Mouse (Mus musculus): ENCODE measurements at regions not wholly inside any gene's neighbourhood (a gene's known extent, or its start where the extent isn't known, plus 50 kb on each side); places are given as distances from the start of the nearest gene placed in this dataset.

GRCm38 (mm10) chr4:110132061-110132460 is 154.2 kb downstream of the Dmrta2 start:
- no peak overlapping the region for H3K27ac ChIP-seq (replicated peaks; ENCODE audit: low read depth, low read length)
- 42% methylated on average over 4 of the region's 4 CpGs for WGBS
- H3K9me3 ChIP-seq (ENCODE audit: control insufficient read depth, low read length) = no peaks in the 10 kb centered on the region
- H3K4me1 ChIP-seq (ENCODE audit: control insufficient read depth, insufficient read depth, low read length) = peaks cover 12% of the 10 kb centered on the region
- DNase-seq (ENCODE audit: low spot score) (peak; percentile 72), ATAC-seq (ENCODE audit: insufficient number of reproducible peaks, low FRiP score, low TSS enrichment, low read depth) (no peak)
- no peaks in the 10 kb centered on the region for H3K27me3 ChIP-seq (ENCODE audit: control insufficient read depth, insufficient read depth, low read length)
- H3K4me3 ChIP-seq (ENCODE audit: low read depth, low read length) = no peak overlapping the region
- no peak overlapping the region for H3K4me2 ChIP-seq (ENCODE audit: low read depth, severe bottlenecking)
- no peaks in the 10 kb centered on the region for H3K36me3 ChIP-seq (ENCODE audit: control insufficient read depth, insufficient read depth, low read length)
- no peak overlapping the region for H3K9ac ChIP-seq (ENCODE audit: low read length)

DNA sequence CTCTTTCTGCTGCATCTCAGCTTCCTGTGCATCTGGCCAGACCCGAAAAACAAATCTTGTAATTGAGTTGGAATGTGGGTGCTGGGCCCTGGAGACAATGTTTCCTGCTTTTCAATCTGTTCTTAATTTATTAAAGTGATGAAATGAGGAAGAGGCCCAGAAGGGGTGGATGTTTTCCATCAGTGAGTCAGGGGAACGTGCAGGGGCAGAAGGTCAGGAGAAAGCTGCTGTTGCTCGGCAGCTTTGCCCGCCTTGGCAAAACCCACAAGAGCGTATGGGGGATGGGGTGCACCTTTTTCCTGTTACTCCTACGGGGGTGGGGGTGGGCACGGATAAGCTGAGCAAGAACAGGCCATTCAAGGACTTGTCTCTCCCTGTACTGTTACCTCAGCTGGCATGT is 156.2 kb downstream of the Dmrta2 start:
- Histone ChIP-seq H3K4me2 (ENCODE audit: low read depth, severe bottlenecking) (peak overlapping the region; percentile 15; the same call in 1 of the 2 replicates), H3K9me3 (ENCODE audit: control insufficient read depth, low read length) (no peaks in the 10 kb centered on the region), H3K9ac (ENCODE audit: low read length) (no peak overlapping the region), H3K4me3 (ENCODE audit: low read depth, low read length) (no peak overlapping the region), H3K27me3 (ENCODE audit: control insufficient read depth, insufficient read depth, low read length) (no peaks in the 10 kb centered on the region), H3K36me3 (ENCODE audit: control insufficient read depth, insufficient read depth, low read length) (no peaks in the 10 kb centered on the region), H3K4me1 (ENCODE audit: control insufficient read depth, insufficient read depth, low read length) (peaks cover 12% of the 10 kb centered on the region), H3K27ac (replicated peaks; ENCODE audit: low read depth, low read length) (no peak overlapping the region)
- ATAC-seq (ENCODE audit: insufficient number of reproducible peaks, low FRiP score, low TSS enrichment, low read depth) = peak; percentile 70
- 12% methylated on average over 7 of the region's 7 CpGs for WGBS
- peak; percentile 71 for DNase-seq (ENCODE audit: low spot score)

DNA sequence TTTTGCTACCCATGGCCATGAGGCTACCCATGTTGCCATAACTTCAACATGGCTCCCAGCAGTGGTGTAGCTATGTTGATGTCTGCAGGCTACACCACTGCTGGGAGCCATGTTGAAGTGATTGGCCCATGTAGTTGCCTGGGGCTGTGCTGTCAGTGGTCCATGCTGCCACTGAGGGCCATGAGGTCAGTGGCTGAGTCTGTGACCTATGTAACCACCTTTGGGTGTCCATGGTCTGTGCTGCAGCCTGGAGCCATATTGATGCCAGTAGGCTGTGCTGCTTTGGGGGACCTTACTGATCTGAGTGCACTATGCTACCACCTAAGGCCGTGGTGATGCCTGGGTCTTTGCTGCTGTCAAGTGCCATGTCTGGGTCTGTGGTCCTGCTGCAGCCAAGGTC is 167.4 kb downstream of the Dmrta2 start:
- peak; percentile 60; the same call in 1 of the 2 replicates for ATAC-seq (ENCODE audit: insufficient number of reproducible peaks, low FRiP score, low TSS enrichment, low read depth)
- Histone ChIP-seq H3K4me1 (ENCODE audit: control insufficient read depth, insufficient read depth, low read length) (no peaks in the 10 kb centered on the region), H3K4me3 (ENCODE audit: low read depth, low read length) (no peak overlapping the region), H3K9me3 (ENCODE audit: control insufficient read depth, low read length) (no peaks in the 10 kb centered on the region), H3K36me3 (ENCODE audit: control insufficient read depth, insufficient read depth, low read length) (no peaks in the 10 kb centered on the region), H3K9ac (ENCODE audit: low read length) (no peak overlapping the region), H3K27ac (replicated peaks; ENCODE audit: low read depth, low read length) (no peak overlapping the region), H3K27me3 (ENCODE audit: control insufficient read depth, insufficient read depth, low read length) (no peaks in the 10 kb centered on the region), H3K4me2 (ENCODE audit: low read depth, severe bottlenecking) (no peak overlapping the region)
- 69% methylated on average over 1 of the region's 1 CpGs for WGBS
- DNase-seq (ENCODE audit: low spot score) = no peak

- H3K9me3 ChIP-seq (ENCODE audit: control insufficient read depth, low read length) = no peaks in the 10 kb centered on the region
- H3K9ac ChIP-seq (ENCODE audit: low read length) = no peak overlapping the region
- H3K4me3 ChIP-seq (ENCODE audit: low read depth, low read length) = no peak overlapping the region
- ATAC-seq (ENCODE audit: insufficient number of reproducible peaks, low FRiP score, low TSS enrichment, low read depth) = no peak
- H3K27ac ChIP-seq (replicated peaks; ENCODE audit: low read depth, low read length) = no peak overlapping the region
- no peaks in the 10 kb centered on the region for H3K4me1 ChIP-seq (ENCODE audit: control insufficient read depth, insufficient read depth, low read length)
- peak overlapping the region; percentile 23; the same call in 1 of the 2 replicates for H3K4me2 ChIP-seq (ENCODE audit: low read depth, severe bottlenecking)
- no peaks in the 10 kb centered on the region for H3K36me3 ChIP-seq (ENCODE audit: control insufficient read depth, insufficient read depth, low read length)
- H3K27me3 ChIP-seq (ENCODE audit: control insufficient read depth, insufficient read depth, low read length) = no peaks in the 10 kb centered on the region
- WGBS = 34% methylated on average over 15 of the region's 15 CpGs
- DNase-seq (ENCODE audit: low spot score) = no peak
These were observed 174.5 kb downstream of the Dmrta2 start for GRCm38 (mm10) chr4:110152103-110152946.
